Mouse (Mus musculus): Measurements from ENCODE around the gene Ddx46. TPM values are rescaled to one million over a fixed set of nuclear protein-coding genes. Genes with fewer than 3 reads are reported as not detected.
"Not testable (repeated sequence)": the region's sequence is repeated elsewhere in the genome, so short reads cannot be mapped to it uniquely, and the experiment has no call there.

The Ddx46 gene
- 10 to 100 TPM; 37.8 to 44.3 TPM for total RNA-seq (2021)
- long read RNA-seq, experiment 1, full-length matches to known transcripts, result 16 of 23 reads
- long read RNA-seq, experiment 1, partial matches to known transcripts, result 0 of 23 reads
- long read RNA-seq, experiment 1, other reads (novel, unspliced or antisense), result 7 of 23 reads
- long read RNA-seq, experiment 2, full-length matches to known transcripts, result 7 of 16 reads
- long read RNA-seq, experiment 2, partial matches to known transcripts, result 3 of 16 reads
- long read RNA-seq, experiment 2, other reads (novel, unspliced or antisense), result 6 of 16 reads

- DNase-seq (ENCODE audit: low spot score in 2 of 2), result peak; percentile 86 to 92
- intact Hi-C loops (cut with DNase I), result loop anchor here (2.0 kb wide), 1 partner anchor 34 kb away; no protein-coding TSS in a partner anchor
Observed at GRCm38 (mm10) chr13:55634639-55635127, at the start of gene Ddx46. TSS of gene Ddx46 (plus strand) at chr13:55635027.

GRCm38 (mm10) chr13:55591961-55592490, 42.8 kb upstream of the Ddx46 start:
- DNase-seq (ENCODE audit: low spot score in 2 of 2), result no peak
- intact Hi-C loops (cut with DNase I), result no loop called here

GRCm38 (mm10) chr13:55592512-55593253, 42.1 kb upstream of the Ddx46 start:
- peak; percentile 97 to 98 for DNase-seq (ENCODE audit: low spot score in 2 of 2)
- intact Hi-C loops (cut with DNase I), result no loop called here

GRCm38 (mm10) chr13:55593254-55593747, 41.5 kb upstream of the Ddx46 start:
- no peak for DNase-seq (ENCODE audit: low spot score in 2 of 2)
- intact Hi-C loops (cut with DNase I), result no loop called here

GRCm38 (mm10) chr13:55595375-55595774, 39.5 kb upstream of the Ddx46 start:
- intact Hi-C loops (cut with DNase I), result no loop called here
- peak; percentile 62 to 76 for DNase-seq (ENCODE audit: low spot score in 2 of 2)

- no peak for DNase-seq (ENCODE audit: low spot score in 2 of 2)
- intact Hi-C loops (cut with DNase I), result no loop called here
Observed at GRCm38 (mm10) chr13:55596802-55597201, 38.0 kb upstream of the Ddx46 start.

- intact Hi-C loops (cut with DNase I), result loop anchor here (2.0 kb wide), 1 partner anchor 35 kb away; the partner anchor contains the start of gene Ddx46
- peak; percentile 79 to 83 for DNase-seq (ENCODE audit: low spot score in 2 of 2)
Observed at GRCm38 (mm10) chr13:55599566-55600540, 35.0 kb upstream of the Ddx46 start, which contains the start of gene B4galt7. TSS of gene B4galt7 (plus strand) at chr13:55599896.

GRCm38 (mm10) chr13:55600657-55601056, 34.2 kb upstream of the Ddx46 start:
- DNase-seq (ENCODE audit: low spot score in 2 of 2), result no peak
- intact Hi-C loops (cut with DNase I), result loop anchor here (2.0 kb wide), 1 partner anchor 34 kb away; the partner anchor contains the start of gene Ddx46

GRCm38 (mm10) chr13:55601611-55602010, 33.2 kb upstream of the Ddx46 start:
- intact Hi-C loops (cut with DNase I), result loop anchor here (2.0 kb wide), 1 partner anchor 33 kb away; the partner anchor contains the start of gene Ddx46
- DNase-seq (ENCODE audit: low spot score in 2 of 2), result peak; percentile 90

- intact Hi-C loops (cut with DNase I), result no loop called here
Observed at GRCm38 (mm10) chr13:55604606-55605005, 30.2 kb upstream of the Ddx46 start.

GRCm38 (mm10) chr13:55606899-55607623, 27.8 kb upstream of the Ddx46 start:
- no peak for DNase-seq (ENCODE audit: low spot score in 2 of 2)
- intact Hi-C loops (cut with DNase I), result no loop called here

More at GRCm38 (mm10) chr13:55604606-55605005, 30.2 kb upstream of the Ddx46 start:
- DNase-seq (ENCODE audit: low spot score in 2 of 2), result no peak

- DNase-seq (ENCODE audit: low spot score in 2 of 2), result no peak
- intact Hi-C loops (cut with DNase I), result no loop called here
Observed at GRCm38 (mm10) chr13:55607624-55608006, 27.2 kb upstream of the Ddx46 start.

GRCm38 (mm10) chr13:55611996-55612395, 22.8 kb upstream of the Ddx46 start:
- DNase-seq (ENCODE audit: low spot score in 2 of 2), result no peak
- intact Hi-C loops (cut with DNase I), result no loop called here

- no peak for DNase-seq (ENCODE audit: low spot score in 2 of 2)
- intact Hi-C loops (cut with DNase I), result no loop called here
Observed at GRCm38 (mm10) chr13:55613471-55613870, 21.4 kb upstream of the Ddx46 start.

- intact Hi-C loops (cut with DNase I), result no loop called here
- DNase-seq (ENCODE audit: low spot score in 2 of 2), result no peak
Observed at GRCm38 (mm10) chr13:55619328-55619727, 15.5 kb upstream of the Ddx46 start.

- intact Hi-C loops (cut with DNase I), result no loop called here
- DNase-seq (ENCODE audit: low spot score in 2 of 2), result no peak
Observed at GRCm38 (mm10) chr13:55620275-55620674, 14.6 kb upstream of the Ddx46 start.

GRCm38 (mm10) chr13:55622156-55622648, 12.6 kb upstream of the Ddx46 start:
- intact Hi-C loops (cut with DNase I), result not testable (repeated sequence)
- DNase-seq (ENCODE audit: low spot score in 2 of 2), result peak in 1 of 2 experiments; percentile 53
